Mouse (Mus musculus) neural tube, embryonic 12.5 days (tissue): ENCODE results near the gene Krt42. TPM values are rescaled to one million over a fixed set of nuclear protein-coding genes. Genes with fewer than 3 reads are reported as not detected.
A peak's percentile ranks its signal among the peaks of the same experiment; 100 is the strongest.
"Not testable (repeated sequence)": the region's sequence is repeated elsewhere in the genome, so short reads cannot be mapped to it uniquely, and the experiment has no call there.

Experiments used
- ATAC-seq: fragments of 200-750 bp; cut with Nextera tagmentation; 2 replicates; pipeline ENCODE4 v1.8.0; 2017; ENCODE audit warnings: low read depth, mild to moderate bottlenecking, moderate TSS enrichment, moderate library complexity; ENCODE audit not compliant: low FRiP score
- H3K27ac ChIP-seq: fragments of 300-500 bp; sonication (generic); 2 replicates; pipeline ENCODE4 v1.5.1; 2016
- H3K27me3 ChIP-seq: fragments of 300-500 bp; sonication (generic); replicated peaks from 2 replicates; pipeline ENCODE4 v1.6.1; 2016; ENCODE audit warnings: mild to moderate bottlenecking
- H3K36me3 ChIP-seq: fragments of 300-500 bp; sonication (generic); 2 replicates; pipeline ENCODE4 v1.6.1; 2016; ENCODE audit warnings: mild to moderate bottlenecking
- H3K4me1 ChIP-seq: fragments of 300-500 bp; sonication (generic); 2 replicates; pipeline ENCODE4 v1.6.1; 2016
- H3K4me2 ChIP-seq: fragments of 300-500 bp; sonication (generic); replicated peaks from 2 replicates; pipeline ENCODE4 v1.6.1; 2016; ENCODE audit warnings: mild to moderate bottlenecking
- H3K4me3 ChIP-seq: fragments of 300-500 bp; sonication (generic); 2 replicates; pipeline ENCODE4 v1.5.1; 2016
- H3K9ac ChIP-seq: fragments of 300-500 bp; sonication (generic); 2 replicates; pipeline ENCODE4 v1.6.1; 2016; ENCODE audit warnings: mild to moderate bottlenecking
- H3K9me3 ChIP-seq: fragments of 300-500 bp; sonication (generic); 2 replicates; pipeline ENCODE4 v1.6.1; 2016; ENCODE audit warnings: mild to moderate bottlenecking
- WGBS: fragments of 180-500 bp; shearing (Covaris S2); methylation state at CpG from one replicate; pipeline ENCODE4 v1.1.7; 2016; 5-methylcytosine and 5-hydroxymethylcytosine counted together
- polyA plus RNA-seq: library from polyadenylated mRNA; unstranded; fragments of >200 nt; fragmentation: Nextera tagmentation; extraction: Ambion mirVana; gene quantifications from 2 replicates; pipeline ENCODE4 v1.2.1, GENCODE M21; 2016

The Krt42 gene
- polyA plus RNA-seq, result not detected in 2 replicates

GRCm38 (mm10) chr11:100269821-100270332, at the start of gene Krt42:
Krt42 (minus strand) TSS chr11:100269871.
- ATAC-seq, result no peak
- Histone ChIP-seq H3K36me3 (no peaks in the 10 kb centered on the region), H3K4me3 (no peak within 1 kb of the TSS), H3K4me1 (no peaks in the 10 kb centered on the region), H3K9ac (no peak within 1 kb of the TSS), H3K27ac (no peak within 1 kb of the TSS), H3K4me2 (no peak within 1 kb of the TSS), H3K27me3 (no peaks in the 10 kb centered on the region), H3K9me3 (no peaks in the 10 kb centered on the region)
- WGBS, result 83% methylated on average over 7 of the region's 7 CpGs

- H3K36me3 ChIP-seq, result peaks cover 13% of the 10 kb centered on the region
- peak overlapping the region; percentile 73; the same call in 1 of the 2 replicates for H3K4me3 ChIP-seq
- 0 out of 2 replicates have a peak, but pooled peaks cover 5% of the 10 kb centered on the region for H3K4me1 ChIP-seq
- H3K4me2 ChIP-seq, result peak overlapping the region; percentile 73
- ATAC-seq, result 0 out of 2 replicates have a peak, but pooled peaks have one; percentile 2
- H3K9me3 ChIP-seq, result no peaks in the 10 kb centered on the region
- 87% methylated on average over 10 of the region's 10 CpGs for WGBS
- H3K27ac ChIP-seq, result no peak overlapping the region; the same call in 1 of the 2 replicates
- H3K9ac ChIP-seq, result no peak overlapping the region
- no peaks in the 10 kb centered on the region for H3K27me3 ChIP-seq
Measured at GRCm38 (mm10) chr11:100318529-100319451, 49.1 kb upstream of the Krt42 start.

GRCm38 (mm10) chr11:100317826-100318380, 48.2 kb upstream of the Krt42 start:
- no peak for ATAC-seq
- H3K9ac ChIP-seq, result no peak overlapping the region
- H3K4me3 ChIP-seq, result no peak overlapping the region
- H3K27me3 ChIP-seq, result no peaks in the 10 kb centered on the region
- no peak overlapping the region for H3K4me2 ChIP-seq
- H3K4me1 ChIP-seq, result 0 out of 2 replicates have a peak, but pooled peaks cover 5% of the 10 kb centered on the region
- 78% methylated on average over 6 of the region's 6 CpGs for WGBS
- H3K9me3 ChIP-seq, result no peaks in the 10 kb centered on the region
- H3K36me3 ChIP-seq, result peaks cover 13% of the 10 kb centered on the region
- H3K27ac ChIP-seq, result no peak overlapping the region

GRCm38 (mm10) chr11:100315439-100315838, 45.8 kb upstream of the Krt42 start:
- H3K36me3 ChIP-seq, result no peaks in the 10 kb centered on the region
- H3K4me2 ChIP-seq, result no peak overlapping the region
- H3K27ac ChIP-seq, result no peak overlapping the region
- no peak for ATAC-seq
- no peaks in the 10 kb centered on the region for H3K9me3 ChIP-seq
- H3K9ac ChIP-seq, result no peak overlapping the region
- peaks cover 9% of the 10 kb centered on the region for H3K4me1 ChIP-seq
- WGBS, result 95% methylated on average over 5 of the region's 5 CpGs
- H3K27me3 ChIP-seq, result no peaks in the 10 kb centered on the region
- H3K4me3 ChIP-seq, result no peak overlapping the region

- no peak for ATAC-seq
- Histone ChIP-seq H3K4me3 (no peak overlapping the region), H3K4me1 (peaks cover 9% of the 10 kb centered on the region), H3K27me3 (no peaks in the 10 kb centered on the region), H3K36me3 (no peaks in the 10 kb centered on the region), H3K4me2 (no peak overlapping the region), H3K9me3 (no peaks in the 10 kb centered on the region), H3K9ac (no peak overlapping the region; the same call in 1 of the 2 replicates), H3K27ac (no peak overlapping the region)
- 92% methylated on average over 6 of the region's 6 CpGs for WGBS
Measured at GRCm38 (mm10) chr11:100313424-100313823, 43.8 kb upstream of the Krt42 start.

- H3K36me3 ChIP-seq, result no peaks in the 10 kb centered on the region
- no peaks in the 10 kb centered on the region for H3K27me3 ChIP-seq
- H3K27ac ChIP-seq, result no peak overlapping the region
- no peak overlapping the region for H3K9ac ChIP-seq
- H3K4me2 ChIP-seq, result no peak overlapping the region
- WGBS, result 26% methylated on average over 5 of the region's 5 CpGs
- H3K4me3 ChIP-seq, result no peak overlapping the region
- no peak for ATAC-seq
- no peaks in the 10 kb centered on the region for H3K9me3 ChIP-seq
- peaks cover 9% of the 10 kb centered on the region for H3K4me1 ChIP-seq
Measured at GRCm38 (mm10) chr11:100312096-100312679, 42.5 kb upstream of the Krt42 start.

GRCm38 (mm10) chr11:100311656-100312055, 42.0 kb upstream of the Krt42 start:
- Histone ChIP-seq H3K9ac (no peak overlapping the region), H3K27me3 (no peaks in the 10 kb centered on the region), H3K4me1 (peaks cover 9% of the 10 kb centered on the region), H3K27ac (no peak overlapping the region), H3K4me3 (no peak overlapping the region), H3K4me2 (no peak overlapping the region), H3K36me3 (no peaks in the 10 kb centered on the region), H3K9me3 (no peaks in the 10 kb centered on the region)
- WGBS, result 69% methylated on average over 1 of the region's 1 CpGs
- no peak for ATAC-seq

GRCm38 (mm10) chr11:100308672-100309071, 39.0 kb upstream of the Krt42 start:
- WGBS, result 94% methylated on average over 6 of the region's 6 CpGs
- H3K27ac ChIP-seq, H3K27me3 ChIP-seq, H3K9ac ChIP-seq, H3K36me3 ChIP-seq, H3K4me2 ChIP-seq, H3K9me3 ChIP-seq, ATAC-seq, H3K4me3 ChIP-seq, H3K4me1 ChIP-seq: not testable (repeated sequence)

GRCm38 (mm10) chr11:100307900-100308299, 38.2 kb upstream of the Krt42 start:
- H3K4me1 ChIP-seq, result peaks cover 9% of the 10 kb centered on the region
- no peak for ATAC-seq
- no peaks in the 10 kb centered on the region for H3K27me3 ChIP-seq
- no peak overlapping the region for H3K9ac ChIP-seq
- no peak overlapping the region for H3K27ac ChIP-seq
- H3K4me3 ChIP-seq, result no peak overlapping the region
- H3K4me2 ChIP-seq, result no peak overlapping the region
- 86% methylated on average over 5 of the region's 5 CpGs for WGBS
- no peaks in the 10 kb centered on the region for H3K9me3 ChIP-seq
- no peaks in the 10 kb centered on the region for H3K36me3 ChIP-seq

- WGBS, result 89% methylated on average over 5 of the region's 5 CpGs
- H3K4me3 ChIP-seq, result no peak overlapping the region
- H3K4me2 ChIP-seq, result no peak overlapping the region
- H3K4me1 ChIP-seq, result no peaks in the 10 kb centered on the region
- H3K9me3 ChIP-seq, result no peaks in the 10 kb centered on the region
- no peaks in the 10 kb centered on the region for H3K36me3 ChIP-seq
- H3K27me3 ChIP-seq, result no peaks in the 10 kb centered on the region
- no peak overlapping the region for H3K27ac ChIP-seq
- ATAC-seq, result no peak
- H3K9ac ChIP-seq, result no peak overlapping the region
Measured at GRCm38 (mm10) chr11:100301292-100301691, 31.6 kb upstream of the Krt42 start.

- no peak overlapping the region for H3K27ac ChIP-seq
- H3K9ac ChIP-seq, result no peak overlapping the region
- no peak for ATAC-seq
- H3K36me3 ChIP-seq, result no peaks in the 10 kb centered on the region
- no peak overlapping the region for H3K4me3 ChIP-seq
- H3K4me2 ChIP-seq, result no peak overlapping the region
- WGBS, result 9% methylated on average over 5 of the region's 5 CpGs
- no peaks in the 10 kb centered on the region for H3K4me1 ChIP-seq
- no peaks in the 10 kb centered on the region for H3K27me3 ChIP-seq
- no peaks in the 10 kb centered on the region for H3K9me3 ChIP-seq
Measured at GRCm38 (mm10) chr11:100300293-100300692, 30.6 kb upstream of the Krt42 start.
